Mouse (Mus musculus): ENCODE results near the gene Svs1.

DNA sequence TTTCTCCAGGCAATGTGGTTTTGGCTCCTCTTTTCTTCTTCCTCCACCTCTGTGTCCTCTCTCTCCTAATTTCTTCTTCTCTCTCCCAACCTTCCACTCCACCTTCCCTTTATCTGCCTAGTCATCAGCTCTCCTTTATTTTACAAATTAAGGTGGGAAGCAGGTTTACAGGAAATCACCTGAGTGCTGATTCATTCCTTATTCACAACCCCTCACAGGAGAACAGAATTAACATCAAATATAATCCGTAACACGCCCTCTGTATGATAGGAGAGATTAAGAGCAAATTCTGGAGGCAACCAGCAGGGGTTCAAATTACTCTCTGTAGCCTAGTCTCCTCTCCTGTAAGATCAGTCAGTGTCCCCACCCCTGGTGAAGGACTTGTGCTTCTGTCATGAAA, 35.7 kb downstream of the Svs1 start:
- no peak for TF ChIP-seq CTCF (IDR thresholded peaks at IDR 0.05; ENCODE audit: low read depth, low read length)
- no peak for TF ChIP-seq POLR2A (IDR thresholded peaks at IDR 0.05; ENCODE audit: extremely low read depth, insufficient read depth, low read length)

Measured in liver, adult 2 months (tissue).